Mouse (Mus musculus) CD8-positive naive resting alpha-beta T cell, adult 57 days (primary cell): ENCODE results near the gene Fndc3b. TPM values are rescaled to one million over a fixed set of nuclear protein-coding genes. Genes with fewer than 3 reads are reported as not detected.

Source experiments
- total RNA-seq: library from RNA; stranded (reverse); gene quantifications from one replicate; pipeline ENCODE4 v1.2.4, GENCODE M21; 2023

The Fndc3b gene
- 1.1 TPM for total RNA-seq

GRCm38 (mm10) chr3:27710648-27711428 is at the start of gene Fndc3b:
Fndc3b (minus strand) TSS chr3:27711307.

GRCm38 (mm10) chr3:27371276-27371621 is 339.9 kb downstream of the Fndc3b start, which contains the start of gene Ghsr:
Ghsr (plus strand) TSS chr3:27371351.

Other genes with a start within 250 kb of the Fndc3b start
- not detected for gene Tmem212, start 185.1 kb upstream of the Fndc3b start, total RNA-seq
- gene Pld1, start 227.4 kb upstream of the Fndc3b start, total RNA-seq = 0.64 TPM